Mouse (Mus musculus): ENCODE measurements around the gene Bcam.
A peak's percentile ranks its signal among the peaks of the same experiment; 100 is the strongest.

Gene Bcam

DNA sequence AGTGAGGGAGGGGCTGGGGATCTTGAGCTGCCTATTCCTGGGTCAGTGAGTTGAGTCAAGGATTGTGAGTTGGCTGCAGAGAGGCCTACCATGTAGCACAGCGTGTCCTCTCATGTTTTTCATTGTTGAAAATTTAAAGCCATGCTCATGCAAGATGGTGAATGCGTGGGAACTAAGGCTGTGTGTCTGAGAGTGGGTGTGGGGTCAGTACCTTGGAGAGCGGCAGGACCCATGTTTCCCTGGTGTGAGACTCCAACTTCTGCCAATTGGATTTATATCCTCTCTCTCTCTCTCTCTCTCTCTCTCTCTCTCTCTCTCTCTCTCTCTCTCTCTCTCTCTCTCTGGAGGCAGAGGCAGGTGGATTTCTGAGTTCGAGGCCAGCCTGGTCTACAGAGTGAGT lies 44.3 kb downstream of the Bcam start:
- no peak for DNase-seq (ENCODE audit: extremely low read depth, low read depth)

DNA sequence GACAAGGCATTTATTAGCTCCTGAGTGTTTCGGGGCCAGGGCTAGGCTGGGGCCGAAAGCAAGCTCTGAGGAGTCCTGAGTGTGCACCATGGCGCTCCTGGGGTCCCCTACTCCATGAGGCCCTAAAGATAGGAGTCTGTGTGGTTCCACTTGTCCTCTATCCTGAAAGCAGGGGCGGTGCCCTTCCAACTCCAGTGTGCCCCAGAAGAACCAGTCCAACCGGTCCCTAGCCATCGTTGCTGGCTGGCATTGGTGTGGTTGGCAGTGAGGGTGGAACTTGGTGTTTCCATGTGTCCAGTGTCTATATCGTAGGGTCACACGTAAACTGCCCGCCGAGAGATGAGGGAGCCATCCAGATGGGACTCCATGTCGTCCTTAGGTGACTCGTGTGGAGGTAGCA lies 46.6 kb downstream of the Bcam start:
- no peak for DNase-seq (ENCODE audit: extremely low read depth, low read depth)

DNA sequence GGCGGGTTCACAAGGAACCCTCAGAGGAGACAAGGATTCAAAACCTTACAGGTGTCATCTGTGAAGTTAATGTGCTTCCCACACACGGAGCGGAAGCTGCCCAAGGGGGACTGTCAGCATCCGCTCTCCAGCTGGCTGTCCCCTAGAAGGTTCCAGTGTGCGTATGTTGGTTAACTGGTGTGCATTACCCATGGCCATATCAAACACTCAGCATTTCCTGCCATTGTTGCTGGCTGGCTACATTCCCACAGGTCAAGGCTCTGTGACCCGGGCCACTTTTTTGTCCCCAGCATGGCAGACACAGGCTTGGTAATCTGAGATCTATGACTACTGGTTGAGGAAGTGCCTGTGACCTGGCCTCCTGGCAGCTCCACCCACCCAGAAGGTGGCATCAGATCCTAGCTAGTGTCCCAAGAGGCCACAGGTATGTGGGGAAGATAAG lies 48.0 kb downstream of the Bcam start:
- no peak for DNase-seq (ENCODE audit: extremely low read depth, low read depth)

DNA sequence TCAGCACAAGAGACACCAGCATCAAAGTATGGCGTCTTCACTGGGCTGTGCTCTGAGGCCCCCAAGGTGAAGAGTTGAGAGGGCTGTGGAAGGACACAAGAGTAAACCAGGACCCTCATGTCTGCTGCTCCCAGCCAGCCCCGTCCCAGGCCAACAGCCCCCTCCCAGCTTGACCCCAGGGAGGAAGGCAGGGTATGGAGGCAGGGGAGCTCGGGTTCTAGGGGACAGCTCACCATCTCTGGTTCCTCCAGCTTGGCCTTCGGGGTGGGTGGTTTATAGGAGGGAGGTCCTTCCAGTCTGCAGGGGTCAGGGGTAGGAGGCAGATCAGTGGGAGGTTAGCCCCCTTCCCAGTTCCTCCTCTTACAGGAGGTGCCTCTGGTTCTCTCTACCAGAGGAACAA lies 51.6 kb downstream of the Bcam start:
- no peak for DNase-seq (ENCODE audit: extremely low read depth, low read depth)

DNA sequence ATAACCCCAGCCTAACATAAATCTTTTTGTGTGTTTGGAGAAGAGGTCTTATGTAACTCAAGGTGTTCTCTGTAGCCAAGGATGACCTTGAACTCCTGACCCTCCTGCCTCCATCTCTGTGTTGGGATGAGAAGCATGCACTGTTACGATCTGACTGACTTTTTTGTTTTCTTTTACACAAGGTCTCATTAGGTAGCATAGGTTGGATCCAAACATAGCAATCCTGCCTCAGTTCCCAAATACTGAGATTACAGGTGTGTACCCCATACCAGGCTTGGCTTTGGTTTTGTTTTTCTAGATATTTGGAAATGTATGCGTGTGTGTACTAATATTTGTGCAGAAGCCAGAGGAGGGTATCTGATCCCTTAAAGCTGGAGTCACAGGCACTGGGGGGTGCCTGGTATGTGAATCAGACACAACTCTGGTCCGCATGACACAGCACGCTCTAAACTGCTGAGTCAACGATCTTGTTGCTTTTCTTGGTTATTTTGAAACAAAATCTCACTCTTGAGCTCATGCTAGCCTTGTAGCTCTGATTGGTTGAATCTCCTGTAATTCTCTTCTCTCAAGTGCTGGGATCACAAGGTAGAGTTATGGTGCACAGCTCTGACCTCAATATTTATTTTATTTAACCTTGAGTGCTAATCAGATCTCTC lies 52.4 kb downstream of the Bcam start:
- DNase-seq (ENCODE audit: extremely low read depth, low read depth), result no peak

DNA sequence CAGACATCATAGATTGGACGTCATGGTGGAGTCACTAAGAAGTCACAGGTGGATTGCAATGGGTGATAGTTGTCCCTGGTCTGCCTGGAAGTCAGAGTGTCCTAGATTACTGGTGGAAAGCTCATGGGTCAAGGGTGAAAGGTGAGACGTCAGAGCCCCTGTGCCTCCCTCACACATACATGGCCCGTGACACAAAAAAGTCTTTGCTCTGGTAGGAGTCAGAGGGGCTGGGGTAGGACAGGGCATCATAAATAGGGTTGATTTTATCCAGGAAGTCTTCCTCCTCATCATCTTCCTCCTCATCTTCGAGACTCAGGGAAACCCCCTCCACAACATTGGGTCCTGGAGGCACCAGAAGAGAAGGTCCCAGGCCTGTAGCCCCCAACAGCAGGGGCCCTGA lies 53.5 kb downstream of the Bcam start:
- no peak for DNase-seq (ENCODE audit: extremely low read depth, low read depth)

DNA sequence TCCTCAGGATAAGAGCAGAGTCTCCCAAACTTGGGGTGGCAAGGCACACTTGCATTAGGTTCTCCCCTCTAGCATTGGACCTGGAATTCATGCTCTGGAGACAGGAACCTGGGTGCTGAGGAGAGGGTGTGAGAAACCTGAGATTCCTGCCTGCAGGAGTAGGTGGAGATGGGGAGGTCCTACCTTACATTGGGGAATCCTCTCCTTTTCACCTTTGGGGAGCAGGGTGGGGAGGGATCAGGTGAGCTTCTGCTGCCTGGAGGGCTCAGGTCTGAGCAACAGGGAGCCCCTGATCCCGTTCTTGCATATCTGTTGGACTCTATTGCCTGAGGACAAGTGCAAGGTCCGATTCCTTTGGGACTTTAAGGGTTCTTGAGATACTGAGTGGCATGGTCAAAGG lies 54.0 kb downstream of the Bcam start:
- DNase-seq (ENCODE audit: extremely low read depth, low read depth), result no peak

DNA sequence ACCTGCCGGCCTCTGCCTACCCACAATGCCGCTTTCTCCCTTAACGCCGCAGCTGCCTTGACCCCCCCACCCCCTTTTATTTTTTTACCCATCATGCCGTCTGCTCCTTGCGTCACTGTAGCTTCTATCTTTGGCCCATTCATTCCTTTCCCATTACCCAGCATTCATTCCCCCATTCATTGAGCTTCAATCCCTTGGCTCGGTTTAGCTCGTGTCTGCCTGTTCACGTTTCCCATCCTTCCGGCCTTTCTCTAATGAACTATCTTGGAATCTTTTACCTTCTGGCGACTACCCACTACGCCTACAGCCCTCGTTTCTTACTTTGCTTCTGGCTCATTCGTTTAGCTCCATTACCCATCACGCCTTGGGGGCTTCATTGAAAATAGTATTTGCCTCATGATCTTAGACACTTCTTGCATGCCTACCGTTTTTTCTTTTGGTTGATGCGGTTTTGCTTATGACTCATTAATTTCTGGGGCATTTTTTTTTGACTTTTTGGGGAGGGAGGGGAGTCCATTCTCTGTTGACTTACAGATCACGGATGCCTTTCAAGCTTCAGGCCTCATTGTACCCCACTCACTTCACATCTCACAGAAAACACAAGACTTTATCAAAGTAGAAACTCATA lies 54.6 kb downstream of the Bcam start:
- no peak for DNase-seq (ENCODE audit: extremely low read depth, low read depth)

DNA sequence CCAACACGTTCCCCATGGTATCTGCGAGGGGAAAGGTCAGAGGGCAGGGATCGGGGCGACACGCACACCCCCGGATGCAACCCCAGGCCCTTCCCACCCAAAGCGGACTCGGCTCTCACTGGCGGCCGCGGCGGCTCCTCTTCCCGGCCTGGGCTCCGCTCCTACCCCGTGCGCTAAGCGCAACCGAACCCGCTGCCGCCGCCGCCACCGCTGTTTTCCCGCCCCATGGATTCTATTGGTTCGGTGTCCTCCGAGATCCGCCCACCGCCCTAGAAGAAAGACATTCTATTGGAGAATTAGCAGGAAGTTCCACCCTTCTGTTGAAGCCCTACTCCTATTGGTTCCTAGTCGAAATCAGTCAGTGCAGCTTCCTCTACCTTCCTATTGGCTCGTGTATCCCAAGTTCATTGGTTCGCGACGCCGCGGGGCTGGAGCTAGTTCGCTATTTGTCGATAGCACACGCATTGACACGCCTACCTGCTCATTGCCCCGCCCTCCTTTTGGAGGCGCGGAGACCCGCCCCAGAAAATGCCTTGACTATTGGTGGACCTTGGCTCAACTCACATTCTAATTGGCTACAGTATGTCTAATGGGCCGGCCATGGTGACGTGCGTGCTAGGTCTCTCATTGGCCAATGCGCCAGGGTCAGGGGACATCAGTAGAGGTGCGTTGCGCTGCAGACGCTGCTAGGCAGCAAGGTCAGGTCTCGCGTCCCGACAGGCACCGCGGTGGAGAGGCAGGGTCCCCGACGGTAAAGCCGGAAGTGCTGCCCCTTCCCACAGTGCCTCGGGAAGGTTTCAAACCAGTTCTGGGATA lies 55.4 kb downstream of the Bcam start, which contains the start of gene Tomm40:
TSS of gene Tomm40 (minus strand) at position 200 of the 816 bp plus-strand sequence.
- peak; percentile 100 for DNase-seq (ENCODE audit: extremely low read depth, low read depth)

DNA sequence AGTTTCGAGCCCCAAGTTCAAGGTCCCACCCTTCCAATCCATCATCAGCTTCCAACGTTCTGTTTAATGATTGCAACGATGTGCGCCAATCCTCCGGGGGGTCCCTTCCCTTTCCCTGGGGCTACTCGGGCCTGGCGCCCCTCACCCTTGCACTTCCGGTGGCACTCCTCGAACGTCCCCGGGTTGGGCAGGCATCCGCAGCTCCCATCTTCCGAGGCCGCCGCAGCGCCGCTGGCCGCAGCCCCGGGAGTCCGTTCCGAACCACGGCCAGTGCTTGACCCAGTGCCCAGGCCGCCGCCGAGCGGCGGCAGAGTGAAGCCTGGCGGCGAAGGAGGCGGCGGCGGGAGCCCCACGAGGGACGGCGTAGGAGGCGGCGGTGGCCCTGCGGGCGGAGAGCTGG lies 56.0 kb downstream of the Bcam start:
- DNase-seq (ENCODE audit: extremely low read depth, low read depth), result no peak

DNA sequence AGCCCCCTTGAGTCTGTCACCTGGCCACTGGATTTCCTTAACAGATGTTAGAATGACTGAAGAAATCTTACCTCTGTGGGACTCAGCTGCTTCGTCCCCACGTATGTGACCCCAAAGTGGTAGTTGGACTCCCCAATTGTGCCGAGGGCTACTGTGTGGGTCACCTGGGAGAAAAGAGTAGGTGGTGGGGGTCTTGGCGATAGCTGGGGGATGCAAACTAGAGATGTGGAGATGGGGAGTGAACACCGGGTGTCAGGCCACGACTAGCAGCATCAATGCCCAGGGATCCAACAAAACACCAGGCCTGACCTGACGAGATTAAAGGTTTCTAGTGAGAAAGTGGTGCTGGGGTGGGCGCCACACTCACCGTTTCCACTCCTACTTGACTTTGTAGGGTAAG lies 57.2 kb downstream of the Bcam start:
- DNase-seq (ENCODE audit: extremely low read depth, low read depth), result no peak

DNA sequence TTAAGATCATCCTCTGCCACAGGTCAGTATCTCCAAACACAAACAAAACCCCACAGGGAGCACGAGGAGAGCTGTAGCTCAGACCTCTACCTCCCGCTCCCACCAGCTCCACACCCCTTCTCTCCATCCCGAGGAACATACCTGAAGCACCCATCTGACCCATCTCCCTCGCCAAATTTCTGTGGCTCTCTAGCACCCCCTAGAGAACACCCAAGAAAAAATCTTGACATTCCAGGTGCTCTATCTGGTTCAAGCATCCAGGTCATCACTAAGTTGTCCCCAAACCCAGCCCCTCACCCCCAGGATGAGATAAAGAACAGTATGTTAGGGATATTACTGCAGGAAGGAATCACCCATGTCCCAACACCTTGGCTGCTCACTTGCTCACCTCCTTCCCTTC lies 57.6 kb downstream of the Bcam start:
- no peak for DNase-seq (ENCODE audit: extremely low read depth, low read depth)

DNA sequence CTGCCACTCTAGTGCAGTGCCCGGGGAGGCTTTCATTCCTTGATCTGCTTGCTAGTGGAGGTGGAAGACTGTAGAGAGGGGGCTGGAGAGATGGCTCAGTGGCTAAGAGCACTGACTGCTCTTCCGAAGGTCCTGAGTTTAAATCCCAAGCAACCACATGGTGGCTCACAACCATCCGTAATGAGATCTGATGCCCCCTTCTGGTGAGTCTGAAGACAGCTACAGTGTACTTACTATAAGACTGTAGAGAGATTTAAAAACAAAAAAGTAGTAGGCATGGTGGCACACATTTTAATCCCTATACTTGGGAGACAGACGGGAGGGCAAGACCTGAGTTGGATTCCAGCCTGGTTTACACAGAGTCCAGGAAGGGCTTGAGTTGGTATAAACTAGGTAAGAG lies 58.4 kb downstream of the Bcam start:
- DNase-seq (ENCODE audit: extremely low read depth, low read depth), result no peak

DNA sequence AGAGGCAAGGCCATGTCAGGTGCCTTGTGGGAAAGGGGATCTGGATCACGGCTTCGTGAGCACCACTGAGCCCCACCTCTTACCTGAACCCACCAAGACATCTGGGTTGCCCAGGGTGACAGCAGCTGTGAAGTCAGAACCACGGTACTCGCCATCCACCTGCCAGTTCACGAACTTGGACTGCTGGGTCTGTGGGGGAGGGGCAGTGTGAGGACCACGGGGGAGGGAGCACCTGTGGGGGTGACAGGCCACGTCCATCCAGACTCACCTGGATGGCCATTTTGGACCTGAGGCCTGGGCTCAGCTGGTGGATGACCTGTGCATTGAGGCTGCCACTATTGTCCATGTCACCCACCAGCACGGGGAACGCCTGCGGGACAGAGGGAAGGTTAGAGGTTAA lies 60.2 kb downstream of the Bcam start:
- DNase-seq (ENCODE audit: extremely low read depth, low read depth), result no peak
